Mouse (Mus musculus) embryonic facial prominence, embryonic 13.5 days (tissue): ENCODE measurements around the gene Camk2b. TPM values are rescaled to one million over a fixed set of nuclear protein-coding genes. Genes with fewer than 3 reads are reported as not detected.

Source experiments
- ATAC-seq: fragments of 200-750 bp; cut with Nextera tagmentation; 2 replicates; pipeline ENCODE4 v1.8.0; 2017; ENCODE audit warnings: low read depth; ENCODE audit not compliant: insufficient number of reproducible peaks, insufficient read depth, low FRiP score, low TSS enrichment
- H3K27ac ChIP-seq: fragments of 300-500 bp; sonication (generic); 2 replicates; pipeline ENCODE4 v1.5.1; 2015; ENCODE audit warnings: moderate library complexity, mild to moderate bottlenecking, inconsistent platforms
- H3K27me3 ChIP-seq: fragments of 300-500 bp; sonication (generic); 2 replicates; pipeline ENCODE4 v1.6.1; 2015; ENCODE audit warnings: mild to moderate bottlenecking, inconsistent platforms
- H3K36me3 ChIP-seq: fragments of 300-500 bp; sonication (generic); 2 replicates; pipeline ENCODE4 v1.6.1; 2015; ENCODE audit warnings: mild to moderate bottlenecking, inconsistent platforms
- H3K4me1 ChIP-seq: fragments of 300-500 bp; sonication (generic); 2 replicates; pipeline ENCODE4 v1.6.1; 2015; ENCODE audit warnings: inconsistent platforms
- H3K4me2 ChIP-seq: fragments of 300-500 bp; sonication (generic); 2 replicates; pipeline ENCODE4 v1.6.1; 2015; ENCODE audit warnings: moderate library complexity, mild to moderate bottlenecking, inconsistent platforms
- H3K4me3 ChIP-seq: fragments of 300-500 bp; sonication (generic); 2 replicates; pipeline ENCODE4 v1.5.1; 2015; ENCODE audit warnings: mild to moderate bottlenecking, inconsistent platforms
- H3K9ac ChIP-seq: fragments of 300-500 bp; sonication (generic); 2 replicates; pipeline ENCODE4 v1.6.1; 2015; ENCODE audit warnings: mild to moderate bottlenecking, inconsistent platforms
- H3K9me3 ChIP-seq: fragments of 300-500 bp; sonication (generic); 2 replicates; pipeline ENCODE4 v1.6.1; 2016; ENCODE audit warnings: inconsistent platforms
- WGBS: fragments of 180-500 bp; shearing (Covaris S2); methylation state at CpG from one replicate; pipeline ENCODE4 v1.1.7; 2015; ENCODE audit warnings: mixed read lengths; 5-methylcytosine and 5-hydroxymethylcytosine counted together
- polyA plus RNA-seq: library from polyadenylated mRNA; unstranded; fragments of >200 nt; fragmentation: Nextera tagmentation; extraction: Ambion mirVana; gene quantifications from 2 replicates; pipeline ENCODE4 v1.2.1, GENCODE M21; 2015

The Camk2b gene
- polyA plus RNA-seq, 1 experiment from 2014 or later: 2.5 TPM

DNA sequence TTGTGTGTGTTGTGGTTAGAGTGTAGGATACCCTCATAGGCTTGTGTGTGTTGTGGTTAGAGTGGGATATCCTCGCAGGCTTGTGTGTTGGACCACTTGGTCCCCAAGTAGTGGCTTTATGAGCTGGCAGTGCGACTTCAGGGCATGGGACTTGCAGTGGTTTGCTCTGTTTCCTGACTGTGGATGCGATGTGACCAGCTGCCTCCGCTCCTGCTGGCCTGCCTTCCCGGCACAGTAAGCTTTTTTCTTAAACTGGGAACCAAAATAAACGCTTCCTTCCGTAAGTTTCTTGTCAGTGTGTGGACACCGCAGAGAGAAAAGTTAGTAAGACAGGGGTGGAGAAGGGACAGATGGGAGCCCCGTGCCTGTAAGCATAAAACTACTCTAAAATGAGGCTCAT, 18.0 kb downstream of the Camk2b start:
- H3K9ac ChIP-seq: no peak overlapping the region
- H3K27me3 ChIP-seq: no peaks in the 10 kb centered on the region
- no peak overlapping the region for H3K4me3 ChIP-seq
- WGBS: 80% methylated on average over 9 of the region's 9 CpGs
- H3K4me2 ChIP-seq: no peak overlapping the region
- H3K36me3 ChIP-seq: no peaks in the 10 kb centered on the region
- no peak for ATAC-seq
- no peak overlapping the region for H3K27ac ChIP-seq
- H3K4me1 ChIP-seq: no peaks in the 10 kb centered on the region
- H3K9me3 ChIP-seq: no peaks in the 10 kb centered on the region

DNA sequence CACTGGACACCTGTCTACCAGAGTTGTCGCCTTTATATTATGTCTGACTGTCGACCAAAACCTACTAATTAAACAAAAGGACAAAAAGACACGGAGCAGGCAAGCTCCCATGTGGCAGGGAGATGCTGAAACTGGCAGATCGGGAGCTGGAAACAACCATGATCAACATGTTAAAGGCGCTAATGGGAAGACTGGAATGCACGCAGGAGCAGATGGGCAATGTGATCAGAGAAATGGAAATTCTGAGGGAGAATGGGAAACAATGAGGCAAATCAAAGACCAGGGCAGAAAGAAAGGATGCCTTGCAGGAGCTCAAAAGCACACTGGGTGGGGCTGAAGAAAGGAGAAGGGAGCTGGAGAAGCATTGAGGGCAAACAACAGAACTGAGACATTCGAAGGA, 27.2 kb downstream of the Camk2b start:
- Histone ChIP-seq H3K36me3 (no peaks in the 10 kb centered on the region), H3K27me3 (no peaks in the 10 kb centered on the region), H3K4me3 (no peak overlapping the region), H3K27ac (no peak overlapping the region), H3K4me2 (no peak overlapping the region), H3K9me3 (no peaks in the 10 kb centered on the region), H3K4me1 (no peaks in the 10 kb centered on the region), H3K9ac (no peak overlapping the region)
- 67% methylated on average over 7 of the region's 7 CpGs for WGBS
- no peak for ATAC-seq

DNA sequence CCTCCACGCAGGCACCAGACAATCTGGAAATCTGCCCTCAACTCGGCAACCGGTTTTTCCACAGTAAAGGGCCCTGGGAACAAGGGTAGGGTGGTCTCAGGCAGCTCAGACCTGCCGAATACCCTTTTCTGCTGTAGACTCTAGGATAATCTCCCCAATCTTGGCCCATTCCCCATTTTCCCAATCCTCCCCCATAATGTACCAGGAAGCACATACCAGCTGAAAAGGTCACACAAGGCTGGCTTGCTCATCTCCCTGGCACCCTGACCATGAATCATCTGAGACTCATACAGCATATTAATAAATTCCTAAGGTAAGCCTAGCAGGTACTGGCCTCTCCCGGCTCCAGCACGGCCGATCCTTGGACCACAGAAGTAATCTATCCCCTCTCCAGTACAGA, 28.5 kb downstream of the Camk2b start:
- Histone ChIP-seq H3K36me3 (no peaks in the 10 kb centered on the region), H3K27me3 (no peaks in the 10 kb centered on the region), H3K9me3 (no peaks in the 10 kb centered on the region), H3K4me1 (no peaks in the 10 kb centered on the region), H3K4me3 (no peak overlapping the region), H3K9ac (no peak overlapping the region), H3K27ac (no peak overlapping the region), H3K4me2 (no peak overlapping the region)
- no peak for ATAC-seq
- 85% methylated on average over 7 of the region's 7 CpGs for WGBS

DNA sequence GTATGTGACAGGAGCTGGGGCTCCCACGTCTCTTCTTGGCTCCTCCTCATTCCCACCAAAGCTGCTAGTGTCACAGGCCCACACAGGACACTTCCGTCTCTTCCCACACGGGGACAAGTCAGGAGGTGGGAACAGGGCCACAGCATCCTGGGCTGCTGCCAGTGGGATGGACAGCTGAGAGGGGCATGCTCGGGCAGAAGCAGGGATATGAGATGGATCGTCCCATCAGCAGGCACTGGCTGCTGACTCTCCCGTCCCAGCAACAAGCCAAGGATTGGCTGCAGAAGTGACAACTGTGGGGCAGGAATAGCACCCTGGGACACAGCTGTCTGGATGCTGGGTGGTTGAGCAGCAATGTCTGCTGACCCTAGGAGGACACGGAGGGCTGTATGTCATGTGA, 29.0 kb downstream of the Camk2b start:
- H3K36me3 ChIP-seq: no peaks in the 10 kb centered on the region
- no peak overlapping the region for H3K4me2 ChIP-seq
- H3K27ac ChIP-seq: no peak overlapping the region
- ATAC-seq: no peak
- H3K9ac ChIP-seq: no peak overlapping the region
- H3K27me3 ChIP-seq: no peaks in the 10 kb centered on the region
- no peaks in the 10 kb centered on the region for H3K9me3 ChIP-seq
- H3K4me1 ChIP-seq: no peaks in the 10 kb centered on the region
- no peak overlapping the region for H3K4me3 ChIP-seq
- WGBS: 81% methylated on average over 7 of the region's 7 CpGs

DNA sequence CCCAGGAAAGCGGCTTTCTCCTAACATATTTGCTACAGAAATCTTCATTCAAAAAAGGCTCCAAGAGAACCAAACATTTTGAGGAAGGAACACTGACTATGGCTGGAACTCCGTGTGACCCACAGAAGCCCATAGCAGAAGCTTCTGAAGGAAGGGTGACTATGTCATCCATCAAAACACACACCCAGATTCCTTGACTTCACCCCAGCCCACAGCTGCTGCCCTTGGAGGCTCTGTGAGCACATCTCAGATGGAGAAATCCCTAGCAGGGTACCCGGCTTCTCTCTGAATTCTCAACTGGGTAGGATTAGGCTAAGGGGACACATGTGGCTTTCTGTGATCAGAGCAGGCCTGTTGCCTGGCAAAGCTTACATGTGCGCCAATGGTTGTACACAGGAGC, 29.7 kb downstream of the Camk2b start:
- Histone ChIP-seq H3K27ac (no peak overlapping the region), H3K9me3 (no peaks in the 10 kb centered on the region), H3K27me3 (no peaks in the 10 kb centered on the region), H3K36me3 (no peaks in the 10 kb centered on the region), H3K9ac (no peak overlapping the region), H3K4me1 (no peaks in the 10 kb centered on the region), H3K4me2 (no peak overlapping the region), H3K4me3 (no peak overlapping the region)
- WGBS: 79% methylated on average over 4 of the region's 4 CpGs
- no peak for ATAC-seq

DNA sequence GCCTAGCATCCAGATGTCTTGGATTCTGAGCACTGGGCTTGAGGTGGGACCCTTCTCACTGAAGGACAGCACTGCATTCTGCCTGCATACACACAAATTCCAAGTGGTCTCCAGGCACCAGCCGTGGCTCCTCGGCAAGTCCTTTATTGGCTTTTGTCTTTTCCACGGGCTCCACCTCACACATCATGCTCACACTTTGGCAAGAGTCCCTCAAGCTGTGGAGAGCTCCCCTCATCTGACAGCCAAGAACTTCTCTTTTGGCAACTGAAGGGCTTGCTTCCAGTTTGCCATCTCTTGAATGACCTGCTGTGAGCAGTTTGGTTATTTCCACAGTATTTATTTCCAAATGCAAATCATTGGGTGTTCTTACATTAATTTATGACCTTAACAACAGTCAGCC, 30.6 kb downstream of the Camk2b start:
- Histone ChIP-seq H3K4me2 (no peak overlapping the region), H3K9me3 (no peaks in the 10 kb centered on the region), H3K27me3 (no peaks in the 10 kb centered on the region), H3K27ac (no peak overlapping the region), H3K4me3 (no peak overlapping the region), H3K36me3 (no peaks in the 10 kb centered on the region), H3K4me1 (no peaks in the 10 kb centered on the region), H3K9ac (no peak overlapping the region)
- no peak for ATAC-seq
- 88% methylated on average over 3 of the region's 3 CpGs for WGBS

DNA sequence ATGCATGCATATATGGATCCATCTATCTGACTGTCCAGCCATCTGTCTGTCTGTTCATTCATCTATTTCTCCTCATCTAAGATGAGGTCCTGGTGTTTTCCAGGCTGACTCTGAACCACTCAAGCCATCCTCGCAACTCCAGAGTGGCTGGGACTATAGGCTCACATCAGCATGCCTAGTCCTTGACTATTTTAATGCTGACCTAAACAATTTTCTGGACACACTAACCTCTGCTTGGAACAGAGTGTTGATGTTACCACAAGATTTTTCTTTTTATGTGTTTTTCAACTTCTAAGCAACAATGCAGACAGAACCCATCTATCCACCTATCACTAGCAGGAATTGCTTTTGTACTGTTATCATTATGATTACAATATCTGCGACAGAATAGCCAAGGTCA, 31.4 kb downstream of the Camk2b start:
- H3K4me1 ChIP-seq: no peaks in the 10 kb centered on the region
- ATAC-seq: no peak
- H3K9me3 ChIP-seq: no peaks in the 10 kb centered on the region
- H3K27me3 ChIP-seq: no peaks in the 10 kb centered on the region
- no peak overlapping the region for H3K27ac ChIP-seq
- H3K9ac ChIP-seq: no peak overlapping the region
- H3K36me3 ChIP-seq: no peaks in the 10 kb centered on the region
- WGBS: 86% methylated on average over 2 of the region's 2 CpGs
- H3K4me3 ChIP-seq: no peak overlapping the region
- no peak overlapping the region for H3K4me2 ChIP-seq

DNA sequence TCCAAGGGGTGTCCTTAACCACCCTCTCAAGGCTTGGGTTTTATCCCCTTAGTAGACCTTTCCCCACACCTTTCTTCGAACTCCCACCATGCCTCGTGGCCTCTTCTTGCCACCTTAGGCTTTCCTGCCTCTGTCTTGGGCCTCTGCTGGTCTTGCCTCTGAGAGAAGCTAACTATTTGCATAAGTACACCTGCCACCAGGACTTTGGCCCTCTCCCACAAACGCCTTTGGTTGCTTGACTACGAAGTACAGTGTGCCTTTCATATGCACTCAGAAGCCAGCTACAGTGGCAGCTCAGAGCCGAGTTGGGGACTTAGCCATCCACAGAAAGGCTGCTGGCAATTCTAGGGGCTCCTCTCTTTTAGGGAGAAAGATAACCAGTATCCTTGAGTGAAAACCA, 32.4 kb downstream of the Camk2b start:
- ATAC-seq: no peak

DNA sequence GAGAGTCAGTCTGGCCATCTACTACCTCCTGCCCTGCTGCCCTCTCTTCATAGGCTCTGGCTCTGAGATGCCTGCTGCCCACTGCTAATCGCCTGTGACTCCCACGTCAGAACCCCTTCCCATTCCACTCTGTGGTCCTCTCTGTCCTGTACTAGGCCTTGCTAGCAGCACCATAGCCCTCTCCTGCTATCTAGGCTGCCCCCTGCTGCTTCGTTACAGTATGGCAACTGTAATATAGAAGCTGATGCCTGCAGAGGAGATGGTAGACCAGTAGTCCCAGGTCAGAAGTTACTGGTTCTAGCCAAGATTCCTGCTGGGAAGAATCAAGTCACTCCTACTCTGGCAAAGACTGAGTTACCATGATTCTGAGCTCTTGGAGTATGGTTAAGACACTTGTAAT, 33.0 kb downstream of the Camk2b start:
- H3K9ac ChIP-seq: no peak overlapping the region
- ATAC-seq: no peak
- H3K36me3 ChIP-seq: no peaks in the 10 kb centered on the region
- H3K4me2 ChIP-seq: no peak overlapping the region
- H3K27me3 ChIP-seq: no peaks in the 10 kb centered on the region
- no peak overlapping the region for H3K27ac ChIP-seq
- no peak overlapping the region for H3K4me3 ChIP-seq
- WGBS: 74% methylated on average over 3 of the region's 3 CpGs
- H3K9me3 ChIP-seq: no peaks in the 10 kb centered on the region
- H3K4me1 ChIP-seq: no peaks in the 10 kb centered on the region

More for the DNA sequence above, 32.4 kb downstream of the Camk2b start:
- WGBS: 80% methylated on average over 5 of the region's 5 CpGs
- Histone ChIP-seq H3K27me3 (no peaks in the 10 kb centered on the region), H3K27ac (no peak overlapping the region), H3K36me3 (no peaks in the 10 kb centered on the region), H3K9ac (no peak overlapping the region), H3K4me3 (no peak overlapping the region), H3K4me1 (no peaks in the 10 kb centered on the region), H3K9me3 (no peaks in the 10 kb centered on the region), H3K4me2 (no peak overlapping the region)

DNA sequence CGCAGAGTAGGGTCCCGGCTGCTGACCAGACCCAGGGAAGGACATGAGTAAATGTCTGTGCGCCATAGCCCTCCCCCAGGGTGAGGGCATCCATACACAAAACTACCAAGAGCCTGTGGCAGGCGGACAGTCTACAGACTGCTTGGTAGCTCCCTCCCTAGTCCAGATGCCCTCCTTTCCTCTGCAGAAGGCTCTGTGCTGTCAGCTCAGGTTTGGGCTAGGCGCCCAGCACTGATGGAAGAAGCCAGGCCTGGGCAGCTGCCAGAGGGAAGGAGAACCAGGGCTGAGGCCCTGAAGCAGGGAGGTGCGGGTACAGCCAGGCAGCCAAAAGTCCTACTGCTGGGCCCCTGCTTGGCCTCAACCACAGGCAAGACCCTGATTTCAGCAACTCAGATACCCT, 35.5 kb downstream of the Camk2b start:
- Histone ChIP-seq H3K4me1 (no peaks in the 10 kb centered on the region), H3K4me2 (no peak overlapping the region), H3K9me3 (no peaks in the 10 kb centered on the region), H3K4me3 (no peak overlapping the region), H3K27ac (no peak overlapping the region), H3K9ac (no peak overlapping the region), H3K36me3 (no peaks in the 10 kb centered on the region), H3K27me3 (no peaks in the 10 kb centered on the region)
- ATAC-seq: no peak
- 82% methylated on average over 6 of the region's 6 CpGs for WGBS

DNA sequence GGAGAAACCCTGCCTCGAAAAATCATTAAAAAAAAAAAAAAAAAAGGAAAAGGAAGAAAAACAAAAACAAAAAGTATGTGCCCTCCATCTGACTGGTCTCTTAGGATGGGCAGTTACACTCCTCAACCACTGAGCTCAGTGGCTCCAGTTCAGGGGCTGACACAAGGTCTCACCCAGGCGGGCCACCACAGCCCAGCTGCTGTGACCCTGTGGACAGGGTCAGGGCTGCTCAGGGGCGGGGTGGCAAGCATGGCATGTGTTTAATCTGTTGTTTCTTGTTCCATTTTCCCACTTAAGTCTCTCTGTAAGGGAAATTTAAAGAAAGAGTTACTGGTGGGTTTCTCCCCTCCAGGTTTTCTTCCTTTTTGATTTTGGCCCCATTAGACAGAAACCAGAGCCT, 36.4 kb downstream of the Camk2b start:
- Histone ChIP-seq H3K4me1 (no peaks in the 10 kb centered on the region), H3K9ac (no peak overlapping the region), H3K36me3 (no peaks in the 10 kb centered on the region), H3K27ac (no peak overlapping the region), H3K4me2 (no peak overlapping the region), H3K9me3 (no peaks in the 10 kb centered on the region), H3K4me3 (no peak overlapping the region), H3K27me3 (no peaks in the 10 kb centered on the region)
- ATAC-seq: no peak
- WGBS: 52% methylated on average over 3 of the region's 3 CpGs

DNA sequence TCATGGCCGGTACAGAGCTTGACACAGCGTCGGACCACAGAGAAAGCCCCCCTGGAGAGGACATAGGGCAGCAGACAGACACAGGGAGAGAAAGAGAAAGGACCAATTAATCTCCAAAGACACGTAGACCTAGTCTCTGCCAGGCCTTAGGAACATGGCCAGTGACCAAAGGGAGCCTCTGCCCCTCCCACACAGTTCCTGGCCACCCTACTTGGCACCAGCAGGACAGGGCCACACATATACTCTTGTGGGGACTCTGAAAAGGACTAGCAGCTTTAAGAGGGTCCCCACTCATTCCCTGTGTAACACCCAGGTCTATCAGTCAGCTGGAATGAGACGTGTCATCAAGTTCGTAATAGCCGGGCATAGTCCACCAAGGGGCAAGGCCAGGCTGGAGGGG, 37.3 kb downstream of the Camk2b start:
- no peak for ATAC-seq
- Histone ChIP-seq H3K27ac (no peak overlapping the region), H3K4me2 (no peak overlapping the region), H3K4me3 (no peak overlapping the region), H3K36me3 (no peaks in the 10 kb centered on the region), H3K4me1 (no peaks in the 10 kb centered on the region), H3K9me3 (no peaks in the 10 kb centered on the region), H3K9ac (no peak overlapping the region), H3K27me3 (no peaks in the 10 kb centered on the region)
- 82% methylated on average over 7 of the region's 7 CpGs for WGBS

DNA sequence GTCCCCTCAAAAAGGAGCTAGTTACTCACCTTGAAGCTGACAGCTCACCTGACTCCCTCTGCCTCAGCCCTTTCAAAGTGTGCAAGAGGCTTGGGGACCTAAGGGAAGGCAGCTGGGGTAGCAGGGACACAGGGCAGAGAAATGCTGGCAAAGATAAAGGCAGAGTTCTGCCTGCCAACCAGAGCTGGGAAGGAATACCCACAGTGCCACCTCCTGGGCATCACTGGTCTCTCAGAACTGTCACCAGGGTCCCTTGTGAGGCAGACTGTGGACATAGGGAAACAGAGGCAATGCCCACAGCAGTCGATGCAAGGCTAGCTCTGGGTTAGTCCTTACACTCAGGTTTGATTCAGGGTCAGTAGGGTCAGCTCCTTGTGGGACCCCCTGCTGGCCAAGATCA, 39.8 kb downstream of the Camk2b start:
- Histone ChIP-seq H3K27me3 (no peaks in the 10 kb centered on the region), H3K4me3 (no peak overlapping the region), H3K4me2 (no peak overlapping the region), H3K36me3 (no peaks in the 10 kb centered on the region), H3K4me1 (no peaks in the 10 kb centered on the region), H3K27ac (no peak overlapping the region), H3K9ac (no peak overlapping the region), H3K9me3 (no peaks in the 10 kb centered on the region)
- WGBS: 65% methylated on average over 1 of the region's 1 CpGs
- ATAC-seq: no peak
